Mouse (Mus musculus) mouse trophoblast stem cell (cell line): ENCODE results near the gene Vangl2.

ENCODE experiments used
- in situ Hi-C, 2 experiments: fragments of 300-500 bp; cut with MseI, MboI; formaldehyde crosslinking; loops; 2 replicates in 1 of 2; 3 replicates in 1 of 2; pipeline ENCODE4 v1.15.1; 2025

Vangl2 gene

DNA sequence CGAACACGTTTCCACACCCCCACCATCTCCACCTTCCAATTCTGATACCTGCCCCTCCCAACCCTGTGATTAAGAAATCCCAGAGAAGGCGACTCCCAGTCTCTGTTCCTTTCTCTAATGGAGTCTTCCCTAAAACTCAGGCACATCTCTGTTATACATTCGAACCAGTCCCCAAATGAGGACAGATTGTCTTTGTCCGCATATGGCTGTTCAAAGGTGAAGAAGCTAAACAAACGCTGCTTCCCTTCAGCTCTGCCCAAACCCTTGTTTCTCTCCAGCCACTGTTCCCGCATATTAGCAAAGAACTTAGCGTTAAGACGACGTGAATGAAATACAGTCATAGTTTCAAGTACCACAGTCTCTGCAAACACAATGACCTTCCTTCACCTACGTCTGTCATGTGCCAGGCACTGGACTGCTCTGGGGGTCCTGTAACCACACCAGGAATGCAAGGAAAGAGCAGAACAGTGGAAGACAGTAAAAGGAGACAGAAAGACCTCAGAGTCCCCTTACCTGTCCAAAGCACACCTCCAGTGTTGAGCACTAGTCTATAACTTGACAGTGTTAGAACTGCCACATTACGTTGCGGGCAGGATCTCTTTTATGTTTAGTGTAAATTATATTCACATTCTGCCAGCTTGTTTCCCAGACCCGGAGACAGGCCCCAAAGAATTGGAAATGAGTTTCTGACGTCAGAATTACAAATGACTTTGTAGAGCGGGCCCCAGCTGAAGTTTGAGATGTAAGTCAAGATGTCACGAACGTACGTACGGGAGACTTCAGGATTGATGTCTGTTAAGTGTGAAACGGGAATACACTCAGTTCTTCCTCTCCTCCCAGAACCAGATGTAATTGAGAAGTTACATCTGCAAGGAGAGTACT lies at the start of gene Vangl2:
Gene Vangl2, minus strand, starts transcription at position 51 of the 882 bp plus-strand sequence.
- in situ Hi-C loops, result no loop called here

DNA sequence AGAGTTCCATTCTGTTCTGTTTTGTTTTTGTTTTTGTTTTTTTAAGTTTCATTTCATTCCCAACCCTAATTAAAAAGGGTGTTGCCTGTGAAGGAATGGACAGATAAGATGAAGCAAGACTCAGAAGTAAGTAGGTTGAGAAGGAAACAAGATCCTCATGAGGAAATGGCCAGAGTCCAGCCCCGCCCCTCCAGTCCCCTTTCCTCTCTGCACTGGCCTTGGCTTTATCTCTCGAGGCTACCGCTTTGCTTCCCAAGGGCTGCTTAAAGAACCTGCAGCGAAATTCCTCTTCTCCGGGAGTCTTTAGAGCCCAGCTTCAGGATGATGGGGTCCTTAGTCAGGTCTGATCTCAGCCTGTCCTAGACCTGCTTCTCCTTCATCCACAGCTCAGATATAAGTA lies 49.7 kb upstream of the Vangl2 start:
- in situ Hi-C loops, result no loop called here

DNA sequence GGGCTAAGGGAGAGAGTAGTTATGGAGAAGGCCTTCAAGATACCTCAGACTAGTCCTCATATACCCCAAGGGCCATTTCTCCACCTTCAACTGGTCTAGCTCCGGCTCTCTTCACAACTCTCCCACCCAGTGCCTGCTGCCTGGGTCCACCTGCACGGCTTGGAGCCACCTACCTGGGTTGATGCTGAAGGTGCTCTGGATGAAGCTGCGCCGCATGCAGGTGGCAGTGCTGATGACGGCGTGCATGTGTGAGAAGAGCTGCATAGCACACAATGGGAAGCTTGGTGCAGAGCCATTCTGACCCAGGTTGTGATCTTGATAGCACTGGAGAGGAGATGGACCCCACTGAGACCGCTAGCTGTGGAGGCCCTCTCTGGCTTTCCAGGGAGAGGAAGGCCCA lies 44.4 kb upstream of the Vangl2 start:
- in situ Hi-C loops, result no loop called here

DNA sequence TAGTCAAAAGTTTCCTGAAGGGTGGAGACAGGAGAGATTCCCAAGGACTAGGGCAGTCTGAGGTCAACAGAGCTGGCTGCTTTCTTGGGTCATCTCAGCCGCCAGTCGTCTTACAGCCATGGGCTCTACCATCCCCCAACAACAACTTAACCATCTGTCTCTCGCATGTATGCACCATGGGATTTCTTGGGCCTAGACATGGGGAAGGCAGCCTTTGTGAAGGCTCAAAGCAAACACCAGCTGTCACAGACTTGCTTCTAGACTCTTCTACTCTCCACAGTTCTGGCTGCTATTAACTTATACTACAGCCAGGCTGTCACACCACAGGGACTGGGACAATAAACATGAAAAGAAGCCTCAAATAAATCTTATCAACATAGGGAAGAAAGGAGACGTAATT lies 43.3 kb upstream of the Vangl2 start:
- in situ Hi-C loops, result no loop called here

DNA sequence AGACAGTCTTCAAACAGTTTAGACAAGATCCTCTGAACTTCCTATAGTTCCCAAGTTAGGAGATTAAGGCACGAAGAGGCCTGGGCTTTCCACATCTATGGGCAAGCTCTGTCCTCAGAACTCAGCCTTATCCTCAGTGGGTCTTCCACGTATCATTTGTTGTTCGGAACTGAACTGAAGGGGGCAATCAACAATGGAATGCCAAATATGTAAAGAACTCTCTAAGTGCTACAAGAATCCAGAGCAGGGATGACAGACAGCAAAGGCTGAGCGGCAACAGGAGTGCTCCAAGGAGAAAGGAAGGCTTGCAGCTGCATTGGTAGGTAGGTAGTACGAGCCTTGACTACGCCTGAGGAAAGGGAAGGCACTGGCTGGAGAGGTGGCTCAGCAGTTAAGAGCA lies 42.0 kb upstream of the Vangl2 start:
- in situ Hi-C loops, result no loop called here

DNA sequence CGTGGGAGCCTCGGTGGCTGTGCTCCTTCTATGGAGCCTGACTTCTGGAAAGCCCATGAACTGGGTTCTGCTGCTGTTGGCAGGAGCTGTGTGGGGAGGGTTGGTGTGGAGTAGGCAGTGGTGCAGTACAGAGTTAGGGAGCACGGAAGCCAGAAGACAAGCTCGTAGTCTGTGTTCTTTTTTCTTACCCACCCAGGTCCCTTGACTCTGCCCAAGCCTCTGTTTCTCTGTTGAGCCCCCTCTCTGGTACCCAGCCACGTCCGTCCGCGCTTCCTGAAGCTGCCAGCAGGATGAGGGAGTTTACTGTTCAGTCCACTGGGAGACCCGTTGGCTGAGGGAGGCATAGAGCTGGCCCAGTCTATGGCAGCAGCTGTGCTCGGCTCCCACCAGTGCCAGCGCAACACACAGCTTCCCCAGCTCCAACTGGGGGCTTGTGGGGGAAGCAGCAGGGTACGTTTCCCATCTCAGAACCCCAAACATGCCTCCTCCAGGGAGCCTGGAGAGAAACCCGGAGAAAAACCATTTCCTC lies 36.4 kb upstream of the Vangl2 start:
- in situ Hi-C loops, result no loop called here

DNA sequence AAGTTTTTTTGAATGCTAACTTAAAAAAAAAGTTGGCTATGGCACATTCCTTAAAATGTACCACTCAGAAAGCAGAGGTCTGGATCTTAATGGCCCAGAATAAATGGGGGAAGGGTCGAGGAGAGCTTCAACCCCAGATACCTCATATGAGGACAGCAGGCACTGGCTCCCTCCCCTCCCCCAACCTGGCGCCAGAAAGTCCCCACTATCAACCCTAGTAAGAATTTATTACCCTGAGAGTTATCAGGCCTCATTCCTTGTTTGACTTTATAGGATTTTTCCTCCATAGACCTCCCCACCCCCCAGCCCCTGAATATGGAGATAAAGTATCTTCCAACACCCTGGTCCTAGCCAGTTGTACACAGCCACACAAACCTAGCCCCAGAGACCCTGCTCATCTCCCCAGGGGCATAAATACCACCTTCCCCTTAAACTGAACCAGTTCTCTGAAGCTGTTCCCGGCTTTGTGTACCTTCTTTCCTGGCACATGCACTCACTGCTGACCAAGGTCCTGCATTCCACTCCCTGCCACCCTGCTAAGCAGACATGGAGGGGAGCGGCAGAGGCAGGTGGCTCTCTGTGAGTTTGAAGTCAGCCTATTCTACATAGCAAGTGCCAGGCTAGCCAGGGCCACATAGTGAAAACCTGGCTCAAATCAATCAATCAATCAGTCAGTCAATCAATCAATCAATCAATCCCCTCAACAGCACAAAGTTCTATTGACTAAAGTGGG lies 35.2 kb upstream of the Vangl2 start:
- in situ Hi-C loops, result no loop called here

DNA sequence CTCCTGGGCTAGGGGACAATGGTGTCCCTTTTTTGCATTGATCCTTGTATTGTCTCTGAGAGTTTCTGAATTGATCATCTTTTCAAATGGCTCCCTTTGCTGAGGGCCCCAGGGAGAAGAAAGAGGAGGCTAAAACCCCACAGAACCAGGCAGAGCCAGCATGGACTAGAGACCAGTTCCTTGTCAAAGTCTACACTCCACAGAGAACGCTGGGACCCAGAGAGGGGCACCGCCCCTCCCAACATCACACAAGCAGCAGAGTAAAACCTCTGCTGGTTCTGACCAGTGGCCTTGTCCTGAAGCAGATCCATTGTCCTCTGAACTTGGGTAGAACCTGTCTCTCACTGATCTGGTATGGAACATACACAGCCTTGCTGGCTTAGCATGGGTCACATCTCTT lies 33.9 kb upstream of the Vangl2 start:
- in situ Hi-C loops, result no loop called here

DNA sequence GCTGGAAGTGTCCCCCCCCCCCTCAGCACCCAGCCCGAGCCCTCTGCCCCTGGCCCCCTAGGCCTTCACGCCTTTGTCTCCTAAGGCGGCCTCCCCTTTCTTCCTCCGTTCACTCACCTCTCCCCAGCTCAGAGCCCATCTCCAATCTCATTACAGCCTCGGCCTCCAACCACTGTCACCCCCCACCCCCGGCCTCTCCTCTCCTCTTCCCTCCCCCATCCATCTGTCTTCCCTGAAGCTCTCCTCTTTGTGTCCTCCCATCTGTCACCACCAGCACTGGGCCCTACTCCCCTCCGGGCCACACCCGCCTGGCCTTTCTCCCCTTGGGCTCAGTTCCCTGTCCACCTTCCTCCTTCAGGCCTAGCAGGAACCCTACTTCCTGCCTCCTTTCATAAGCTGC lies 33.0 kb upstream of the Vangl2 start:
- in situ Hi-C loops, result no loop called here

DNA sequence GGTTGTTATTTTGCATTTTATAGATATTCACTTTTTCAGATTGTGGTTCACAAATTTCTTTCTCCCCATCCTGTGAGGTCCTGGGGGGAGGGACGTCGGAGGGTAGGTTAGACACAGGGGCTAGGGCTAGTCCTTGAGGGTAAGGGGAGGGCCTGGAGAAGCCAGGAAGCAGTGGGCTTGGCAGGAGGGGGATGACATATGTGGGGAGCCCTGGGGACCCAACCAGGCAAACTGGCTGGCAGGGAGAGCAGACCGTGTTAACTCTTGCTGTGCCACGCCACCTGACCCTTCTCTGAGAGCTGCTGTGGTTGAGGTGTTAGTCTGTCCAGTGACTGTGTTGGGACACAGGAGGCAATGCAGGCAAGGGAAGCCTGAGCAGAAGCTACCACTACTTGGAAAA lies 32.4 kb upstream of the Vangl2 start:
- in situ Hi-C loops, result no loop called here

DNA sequence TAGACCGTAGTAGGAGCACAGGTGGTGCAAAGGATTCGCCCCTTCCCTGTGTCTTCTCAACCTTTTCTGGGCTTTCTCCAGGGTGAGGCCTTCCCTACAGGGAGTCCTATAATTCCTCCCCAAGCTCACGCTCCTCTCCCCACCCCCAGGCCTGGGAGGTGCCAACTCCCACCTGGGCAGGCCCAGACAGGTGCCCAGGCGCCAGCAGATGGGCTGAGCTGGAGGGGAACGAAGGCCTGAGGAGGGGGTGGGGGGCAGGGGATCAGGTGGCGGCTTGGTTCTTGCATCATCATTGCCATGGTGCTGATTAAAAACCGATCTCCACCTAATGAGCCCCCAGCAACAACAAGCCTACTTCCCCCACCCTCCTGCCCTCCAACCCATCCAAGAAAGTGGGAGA lies 30.6 kb upstream of the Vangl2 start:
- in situ Hi-C loops, result no loop called here

DNA sequence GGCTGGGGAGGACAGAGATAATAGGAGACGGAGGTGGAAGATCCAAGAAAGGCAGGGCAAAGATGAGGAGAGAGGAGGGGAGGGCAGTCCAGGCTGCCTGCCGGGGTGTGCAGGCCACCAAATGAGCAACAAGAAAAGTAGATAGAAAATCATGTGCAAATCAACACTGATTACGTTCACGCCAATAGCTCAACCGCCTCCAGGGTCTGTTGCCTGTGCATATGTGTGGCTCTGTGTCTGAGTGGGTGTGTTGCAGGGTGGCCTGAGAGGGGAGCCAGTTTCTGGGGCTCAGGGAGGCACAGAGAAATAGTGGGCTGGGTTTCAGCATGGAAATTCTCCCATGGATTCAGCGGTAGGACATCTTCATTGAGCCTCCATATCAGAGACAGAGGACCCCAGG lies 30.1 kb upstream of the Vangl2 start:
- in situ Hi-C loops, result no loop called here

DNA sequence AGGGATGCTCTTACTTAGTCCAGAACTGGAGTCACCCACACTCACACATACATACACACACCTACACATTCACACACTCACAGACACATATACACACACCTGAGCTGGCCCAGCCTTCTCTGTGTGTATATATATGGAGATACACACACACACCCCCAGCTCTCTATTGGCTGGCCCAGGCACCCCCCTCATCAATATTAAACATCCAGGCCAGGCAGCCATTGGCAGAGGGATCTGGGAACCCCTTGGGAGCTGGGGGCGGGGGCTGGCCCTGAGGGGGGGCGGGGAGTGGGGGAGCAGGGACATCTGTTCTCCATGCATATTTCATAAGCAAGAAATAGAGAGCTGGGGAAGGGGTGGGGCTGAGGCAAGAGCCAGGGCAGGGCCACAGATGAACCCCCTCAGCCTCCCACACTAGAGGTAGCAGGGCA lies 29.3 kb upstream of the Vangl2 start, which contains the start of gene Nhlh1:
Gene Nhlh1, minus strand, starts transcription at position 83 of the 431 bp plus-strand sequence.
- in situ Hi-C loops, result no loop called here

DNA sequence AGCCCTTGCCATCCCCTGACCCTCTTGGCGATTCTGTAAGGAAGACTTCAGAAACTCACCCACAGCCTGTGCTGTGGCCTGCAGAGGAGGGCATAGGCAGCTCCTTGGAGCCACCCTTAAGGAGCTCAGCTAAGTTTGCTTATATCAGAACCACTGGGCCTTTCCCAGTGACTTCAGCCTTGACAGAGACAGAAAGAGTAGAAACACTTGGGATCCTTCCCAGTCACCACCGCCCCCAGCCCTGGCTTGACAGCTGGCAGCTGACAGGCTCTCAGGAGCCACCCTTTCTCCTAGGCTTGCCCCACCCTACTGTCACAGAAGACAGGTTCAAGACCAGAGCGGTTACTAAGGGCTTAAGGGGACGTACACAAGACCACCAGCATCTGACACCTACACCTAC lies 28.0 kb upstream of the Vangl2 start:
- in situ Hi-C loops, result no loop called here

DNA sequence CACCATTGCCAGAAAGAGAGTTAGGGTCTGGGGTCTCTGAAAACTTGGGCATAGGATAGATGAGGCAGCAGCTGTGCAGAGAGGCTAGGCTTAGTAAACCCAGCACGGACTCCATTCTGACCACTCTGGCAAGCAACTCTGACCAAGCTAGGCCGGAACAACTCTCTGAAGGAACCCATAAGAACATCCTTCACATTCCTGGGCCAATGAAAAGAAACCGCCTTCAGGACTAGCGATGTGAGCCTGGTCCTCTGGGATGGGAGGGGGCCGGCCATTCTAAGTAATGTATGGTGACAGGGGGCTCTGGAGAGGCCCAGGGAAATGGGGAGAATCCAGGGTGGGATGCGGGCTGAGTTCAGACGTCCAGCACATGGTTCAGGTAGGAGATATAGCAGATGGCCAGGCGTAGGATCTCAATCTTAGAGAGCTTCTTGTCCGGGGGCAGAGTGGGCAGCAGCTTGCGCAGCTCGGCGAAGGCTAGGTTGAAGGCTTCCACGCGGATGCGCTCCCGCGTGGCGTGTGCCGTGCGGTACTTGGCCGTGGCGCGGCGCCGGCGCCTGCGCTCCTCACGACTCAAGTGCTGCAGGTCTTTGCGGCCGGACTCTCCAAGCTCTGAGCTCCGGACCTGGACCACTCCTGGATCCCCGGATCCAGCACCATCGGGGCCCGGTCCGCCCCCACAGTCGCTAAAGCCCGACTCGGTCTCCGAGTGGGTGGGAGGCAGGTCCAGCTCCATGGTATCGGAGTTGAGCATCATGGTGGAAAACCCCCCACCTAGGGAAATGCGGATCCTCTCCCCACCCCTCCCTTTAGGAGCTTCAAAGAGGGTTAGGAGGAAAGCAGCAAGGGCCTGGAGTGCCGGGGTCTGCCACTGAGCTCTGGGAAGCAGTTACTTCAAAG lies 25.5 kb upstream of the Vangl2 start:
- in situ Hi-C loops, result no loop called here

DNA sequence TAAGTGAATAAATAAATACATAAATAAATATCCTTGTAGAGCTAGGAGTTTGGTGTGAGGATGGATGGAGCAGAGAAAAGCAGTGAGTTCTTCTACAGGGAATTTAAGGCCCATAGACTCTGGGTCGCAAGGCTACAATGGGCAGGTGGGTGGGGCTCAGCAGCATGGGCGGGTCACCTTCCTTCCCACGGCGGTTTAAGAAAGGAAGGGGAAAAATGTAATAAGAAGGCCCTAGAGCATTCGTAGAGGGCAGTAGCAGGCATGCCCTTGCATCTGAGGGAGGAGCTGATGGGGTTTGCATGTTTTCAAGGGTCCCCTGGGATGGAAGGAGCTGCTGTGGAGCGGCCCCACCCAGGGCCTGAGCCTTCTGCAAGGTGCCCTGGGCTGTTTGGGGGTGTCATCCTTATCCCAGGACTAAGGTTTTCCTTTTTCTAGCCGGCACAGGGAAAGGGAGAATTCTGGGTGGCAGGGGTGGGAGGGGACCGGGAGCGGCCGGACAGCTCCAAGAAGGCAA lies 24.6 kb upstream of the Vangl2 start:
- in situ Hi-C loops, result no loop called here

DNA sequence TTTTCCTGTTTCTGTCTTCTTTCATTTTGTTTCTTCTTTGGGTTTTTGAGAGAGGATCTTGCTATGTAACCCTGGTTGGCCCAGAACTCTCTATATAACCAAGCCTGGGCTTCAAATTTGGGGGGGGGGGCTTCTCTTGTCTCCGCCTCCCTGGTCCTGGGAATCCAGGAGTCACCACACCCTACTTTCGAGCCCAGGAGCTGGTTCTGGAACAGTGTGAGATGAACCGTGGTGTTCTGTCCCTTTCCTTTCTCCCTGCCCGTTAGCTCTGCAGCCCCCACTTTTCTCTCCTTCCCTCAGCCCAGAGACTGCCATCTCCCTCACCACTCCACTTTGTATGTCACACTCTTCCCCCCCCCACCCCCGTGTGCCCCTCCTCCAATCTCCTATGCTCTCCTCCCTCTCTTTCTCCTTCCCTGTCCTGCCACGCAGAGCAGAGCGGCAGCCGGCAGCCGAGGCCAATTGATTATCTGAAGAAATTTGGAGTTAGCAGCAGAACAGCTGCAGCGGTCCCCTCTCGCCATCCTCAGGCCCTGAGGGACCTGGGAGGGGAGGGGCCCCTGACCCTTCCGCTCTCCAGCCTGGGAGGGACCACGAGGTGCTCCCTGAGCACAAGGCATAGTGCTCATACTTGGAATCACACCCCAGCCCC lies 21.0 kb upstream of the Vangl2 start:
- in situ Hi-C loops, result no loop called here

DNA sequence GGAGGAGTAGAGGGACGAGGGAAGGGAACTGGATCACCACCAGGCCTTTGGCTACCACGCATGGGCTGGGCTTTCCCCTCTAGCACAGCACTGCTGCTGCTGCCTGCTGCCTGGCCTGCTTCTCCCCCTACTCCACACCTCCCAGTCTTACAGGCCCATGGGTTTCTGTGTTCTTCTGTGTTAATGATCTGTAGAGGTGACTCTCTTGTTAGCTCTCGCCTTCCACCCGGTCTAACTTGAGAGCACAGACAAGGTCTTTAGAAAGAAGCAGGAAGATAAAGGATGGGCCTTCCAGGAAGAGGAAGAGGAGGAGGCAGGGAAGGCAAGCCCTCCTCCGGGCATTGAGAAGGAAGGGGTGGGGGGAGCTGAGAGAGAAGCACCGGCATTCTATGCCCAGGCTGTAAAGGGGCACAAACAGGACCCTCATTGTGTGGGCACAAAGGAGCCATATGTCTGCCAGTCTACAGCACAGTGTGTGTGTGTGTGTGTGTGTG lies 20.0 kb upstream of the Vangl2 start:
- in situ Hi-C loops, result no loop called here

DNA sequence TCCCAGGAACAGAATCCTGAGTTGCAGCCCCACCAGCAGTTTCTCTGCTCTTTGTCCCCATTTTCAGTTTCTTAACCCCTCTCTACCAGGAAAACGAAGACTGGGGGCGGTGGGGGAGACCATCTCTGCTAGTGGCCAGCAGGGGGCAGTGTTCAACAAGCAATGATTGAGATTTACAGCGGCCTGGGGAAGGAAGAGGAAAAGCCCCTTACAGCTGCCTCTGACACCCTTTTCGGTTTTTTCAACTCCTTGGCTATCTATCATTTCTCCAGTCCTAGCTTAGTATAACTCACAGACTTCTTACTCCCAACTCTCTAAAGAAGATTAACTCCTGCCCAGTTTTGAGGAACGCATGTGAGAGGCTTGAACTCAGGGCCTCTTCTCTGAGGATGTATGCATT lies 18.7 kb upstream of the Vangl2 start:
- in situ Hi-C loops, result no loop called here

DNA sequence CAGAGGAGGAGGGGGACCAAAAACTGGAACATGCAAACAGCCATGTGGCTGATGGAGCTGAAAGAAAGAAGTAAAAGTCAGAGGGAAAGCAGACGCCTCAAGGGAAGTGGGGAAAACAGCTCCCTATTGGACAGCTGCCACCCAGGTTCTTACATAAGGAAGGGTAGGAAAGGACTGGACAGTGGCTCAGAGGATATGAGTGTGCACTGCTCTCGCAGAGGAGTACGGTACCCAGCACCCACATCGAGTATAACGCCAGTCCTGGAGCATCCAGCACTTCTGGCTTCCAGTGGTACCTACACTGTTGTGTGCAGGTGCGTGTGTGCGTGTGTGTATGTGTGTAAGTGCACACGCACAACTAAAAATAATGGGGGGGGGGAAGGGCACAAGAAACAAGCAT lies 18.2 kb upstream of the Vangl2 start:
- in situ Hi-C loops, result no loop called here

DNA sequence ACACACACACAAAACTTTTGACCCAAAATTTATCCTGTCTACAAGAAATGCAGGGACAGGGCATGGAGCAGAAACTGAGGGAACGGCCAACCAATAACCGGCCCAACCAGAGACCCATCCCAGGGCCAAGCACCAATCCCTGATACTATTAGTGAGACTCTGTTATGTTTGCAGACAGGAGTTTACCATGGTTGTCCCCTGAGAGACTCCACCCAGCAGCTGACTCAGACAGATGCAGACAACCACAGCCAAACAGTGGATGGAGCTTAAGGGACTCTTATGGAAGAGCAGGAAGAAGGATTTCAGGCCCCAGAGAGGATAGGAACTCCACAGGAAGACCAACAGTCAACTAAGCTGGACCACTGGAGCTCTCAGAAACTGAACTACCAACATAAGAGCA lies 1.7 kb upstream of the Vangl2 start:
- in situ Hi-C loops, result no loop called here
